Mouse (Mus musculus) spleen, adult 2 months (tissue): ENCODE data around the gene 4931428F04Rik. TPM values are rescaled to one million over a fixed set of nuclear protein-coding genes. Genes with fewer than 3 reads are reported as not detected.

Experiments
- DNase-seq, 2 experiments: peaks; one replicate each; pipeline versions ENCODE4 v3.0.0 to v3.0.0-alpha.2; 2012 to 2021; ENCODE audit warnings: low spot score in 2 of 2, low read depth in 1 of 2
- H3K27ac ChIP-seq: fragments of 200-500 bp; 2 replicates; pipeline ENCODE4 v1.5.1; 2012; ENCODE audit warnings: low read length, inconsistent platforms; ENCODE audit not compliant: insufficient read depth
- H3K27me3 ChIP-seq: fragments of 200-500 bp; 2 replicates; pipeline ENCODE4 v1.6.1; 2012; ENCODE audit warnings: mild to moderate bottlenecking, moderate library complexity, low read length, inconsistent platforms; ENCODE audit not compliant: control insufficient read depth, insufficient read depth
- H3K36me3 ChIP-seq: fragments of 200-500 bp; 2 replicates; pipeline ENCODE4 v1.6.1; 2012; ENCODE audit warnings: mild to moderate bottlenecking, low read length, inconsistent platforms; ENCODE audit not compliant: control insufficient read depth, insufficient read depth
- H3K4me1 ChIP-seq: fragments of 200-500 bp; 2 replicates; pipeline ENCODE4 v1.6.1; 2011; ENCODE audit warnings: inconsistent platforms; ENCODE audit not compliant: control insufficient read depth, insufficient read depth, insufficient read length
- H3K4me3 ChIP-seq: fragments of 200-500 bp; 2 replicates; pipeline ENCODE4 v1.5.1; 2011; ENCODE audit warnings: mild to moderate bottlenecking, inconsistent platforms; ENCODE audit not compliant: insufficient read depth, insufficient read length; ENCODE audit errors: extremely low read depth
- CTCF ChIP-seq: fragments of 200-500 bp; IDR thresholded peaks from 2 replicates; pipeline ENCODE4 v1.5.1; 2011; ENCODE audit warnings: mild to moderate bottlenecking, inconsistent platforms; ENCODE audit not compliant: insufficient read depth, insufficient read length, insufficient replicate concordance; ENCODE audit errors: extremely low read depth
- POLR2A ChIP-seq: fragments of 200-500 bp; IDR thresholded peaks from 2 replicates; pipeline ENCODE4 v1.6.1; 2011; ENCODE audit warnings: low read depth, low read length, inconsistent platforms
- WGBS: fragments of 180-500 bp; shearing (Covaris S2); methylation state at CpG from one replicate; pipeline ENCODE4 v1.1.7; 2018; 5-methylcytosine and 5-hydroxymethylcytosine counted together
- polyA plus RNA-seq: library from polyadenylated mRNA; depleted of rRNA; stranded (reverse); fragments of >200 nt; gene quantifications from 2 replicates; pipeline ENCODE4 v1.2.3, GENCODE M21; 2012

The 4931428F04Rik gene
- polyA plus RNA-seq, 1 experiment: 3.7 TPM

- Histone ChIP-seq H3K36me3 (no peaks in the 10 kb centered on the region), H3K4me3 (no peak overlapping the region), H3K27ac (no peak overlapping the region), H3K4me1 (peaks cover 14% of the 10 kb centered on the region), H3K27me3 (peaks cover 12% of the 10 kb centered on the region)
- no peak for TF ChIP-seq POLR2A
- no peak for TF ChIP-seq CTCF
- no peak for DNase-seq
- 43% methylated on average over 3 of the region's 3 CpGs for WGBS
Measured at GRCm38 (mm10) chr8:105280567-105280966, 9.1 kb downstream of the 4931428F04Rik start.

GRCm38 (mm10) chr8:105278911-105279334, 10.7 kb downstream of the 4931428F04Rik start:
- DNase-seq: peak in 1 of 2 experiments; percentile 33
- Histone ChIP-seq H3K4me3 (peak overlapping the region; percentile 12; the same call in 1 of the 2 replicates), H3K27me3 (peaks cover 15% of the 10 kb centered on the region), H3K4me1 (peaks cover 14% of the 10 kb centered on the region), H3K27ac (no peak overlapping the region), H3K36me3 (no peaks in the 10 kb centered on the region)
- WGBS: 5% methylated on average over 28 of the region's 28 CpGs
- TF ChIP-seq POLR2A (no peak), CTCF (no peak; the same call in 1 of the 2 replicates)

- H3K27me3 ChIP-seq: peaks cover 16% of the 10 kb centered on the region
- WGBS: 7% methylated on average over 30 of the region's 30 CpGs
- TF ChIP-seq CTCF (no peak), POLR2A (no peak)
Measured at GRCm38 (mm10) chr8:105276292-105277120, 13.2 kb downstream of the 4931428F04Rik start.

GRCm38 (mm10) chr8:105275840-105276239, 13.8 kb downstream of the 4931428F04Rik start, which contains the start of gene Nol3:
Nol3 (plus strand) TSS chr8:105276140.
- no peak for TF ChIP-seq POLR2A
- Histone ChIP-seq H3K27ac (no peak within 1 kb of the TSS), H3K27me3 (peaks cover 16% of the 10 kb centered on the region), H3K4me1 (peaks cover 14% of the 10 kb centered on the region), H3K4me3 (peak within 1 kb of the TSS; percentile 41; the same call in 1 of the 2 replicates), H3K36me3 (no peaks in the 10 kb centered on the region)
- WGBS: 13% methylated on average over 10 of the region's 10 CpGs
- no peak for DNase-seq

More at GRCm38 (mm10) chr8:105276292-105277120, 13.2 kb downstream of the 4931428F04Rik start:
- no peak overlapping the region for H3K27ac ChIP-seq
- H3K4me3 ChIP-seq: peak overlapping the region; percentile 41; the same call in 1 of the 2 replicates
- DNase-seq: no peak
- peaks cover 14% of the 10 kb centered on the region for H3K4me1 ChIP-seq
- H3K36me3 ChIP-seq: no peaks in the 10 kb centered on the region

- Histone ChIP-seq H3K27ac (no peak overlapping the region), H3K36me3 (no peaks in the 10 kb centered on the region), H3K4me1 (peaks cover 17% of the 10 kb centered on the region), H3K27me3 (peaks cover 16% of the 10 kb centered on the region), H3K4me3 (no peak overlapping the region)
- TF ChIP-seq CTCF: no peak
- TF ChIP-seq POLR2A: no peak
- no peak for DNase-seq
- 24% methylated on average over 11 of the region's 11 CpGs for WGBS
Measured at GRCm38 (mm10) chr8:105275387-105275786, 14.3 kb downstream of the 4931428F04Rik start.

- WGBS: 25% methylated on average over 11 of the region's 11 CpGs
- H3K27me3 ChIP-seq: peaks cover 9% of the 10 kb centered on the region; the same call in 1 of the 2 replicates
- H3K4me1 ChIP-seq: peaks cover 16% of the 10 kb centered on the region
- DNase-seq: no peak
- TF ChIP-seq CTCF: no peak
- no peak for TF ChIP-seq POLR2A
- no peak overlapping the region for H3K4me3 ChIP-seq
- H3K36me3 ChIP-seq: peaks cover 4% of the 10 kb centered on the region
- H3K27ac ChIP-seq: no peak overlapping the region
Measured at GRCm38 (mm10) chr8:105270916-105271186, 18.8 kb downstream of the 4931428F04Rik start.
